Mouse (Mus musculus): ENCODE measurements around the gene Hes1. TPM values are rescaled to one million over a fixed set of nuclear protein-coding genes. Genes with fewer than 3 reads are reported as not detected.

Gene Hes1
- polyA plus RNA-seq (2016; fragmentation: Nextera tagmentation; extraction: Ambion mirVana): 50.5 and 51.1 TPM in 2 replicates

DNA sequence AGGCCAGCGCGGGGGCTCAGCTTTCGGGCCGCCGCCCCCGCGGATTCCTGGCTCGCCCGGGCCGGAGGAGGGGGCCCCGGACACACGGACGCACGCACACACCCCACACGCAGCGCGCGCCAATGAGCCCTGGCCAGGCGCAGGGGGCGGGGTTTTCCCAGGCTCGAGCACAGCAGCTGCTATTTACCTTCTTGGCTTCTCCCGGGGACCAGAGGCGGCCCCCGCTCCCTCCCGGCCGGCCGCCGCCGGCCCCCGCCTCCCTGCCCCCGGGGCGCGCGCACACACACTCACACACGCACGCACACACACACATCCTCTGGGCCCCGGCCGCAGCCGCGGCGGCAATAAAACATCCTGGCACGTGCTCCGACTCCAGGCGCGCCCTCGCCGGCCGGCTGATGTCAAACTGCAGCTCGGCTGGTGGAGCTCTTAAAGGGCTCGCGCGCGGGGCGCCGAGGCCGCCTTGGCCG, at the start of gene Hes1:
Gene Hes1 (plus strand): TSS at position 401 of the 470 bp plus-strand sequence.
- under 1% methylated on average over 49 of the region's 57 CpGs for WGBS
- Histone ChIP-seq H3K9ac (peak within 1 kb of the TSS; percentile 79), H3K27me3 (replicated peaks) (peaks cover 33% of the 10 kb centered on the region)

DNA sequence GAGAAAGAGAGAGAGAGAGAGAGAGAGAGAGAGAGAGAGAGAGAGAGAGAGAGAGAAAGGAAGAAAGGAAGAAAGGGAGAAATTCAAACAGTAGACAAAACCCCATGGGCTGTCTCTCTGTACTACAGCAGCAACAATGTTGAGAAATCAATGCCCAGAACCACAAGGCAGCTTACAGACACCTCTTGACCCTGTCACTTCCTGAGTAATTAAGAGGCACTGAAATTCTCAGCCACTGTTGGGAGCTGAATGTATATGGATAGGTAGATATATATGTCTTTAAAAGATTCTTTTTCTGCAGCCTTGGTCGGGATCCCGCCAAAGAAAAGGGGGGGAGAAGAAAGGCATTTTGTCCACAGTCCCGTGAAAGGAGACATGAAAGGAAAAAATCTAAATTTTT, 48.1 kb upstream of the Hes1 start:
- H3K36me3 ChIP-seq: no peaks in the 10 kb centered on the region
- no peaks in the 10 kb centered on the region for H3K9me3 ChIP-seq
- WGBS: 31% methylated on average over 3 of the region's 3 CpGs
- ATAC-seq (ENCODE audit: low FRiP score, low read depth): no peak
- H3K9ac ChIP-seq: no peak overlapping the region
- peaks cover 26% of the 10 kb centered on the region for H3K4me1 ChIP-seq
- peaks cover 15% of the 10 kb centered on the region for H3K27me3 ChIP-seq (replicated peaks)
- H3K4me2 ChIP-seq (replicated peaks): no peak overlapping the region
- no peak overlapping the region for H3K27ac ChIP-seq
- H3K4me3 ChIP-seq: no peak overlapping the region

More for the DNA sequence above, at the start of gene Hes1:
- H3K4me3 ChIP-seq: peak within 1 kb of the TSS; percentile 64
- H3K9me3 ChIP-seq: no peaks in the 10 kb centered on the region
- H3K27ac ChIP-seq: peak within 1 kb of the TSS; percentile 89
- peak; percentile 83 for ATAC-seq (ENCODE audit: low FRiP score, low read depth)
- H3K36me3 ChIP-seq: no peaks in the 10 kb centered on the region
- H3K4me2 ChIP-seq (replicated peaks): peak within 1 kb of the TSS; percentile 95
- peaks cover 52% of the 10 kb centered on the region for H3K4me1 ChIP-seq

DNA sequence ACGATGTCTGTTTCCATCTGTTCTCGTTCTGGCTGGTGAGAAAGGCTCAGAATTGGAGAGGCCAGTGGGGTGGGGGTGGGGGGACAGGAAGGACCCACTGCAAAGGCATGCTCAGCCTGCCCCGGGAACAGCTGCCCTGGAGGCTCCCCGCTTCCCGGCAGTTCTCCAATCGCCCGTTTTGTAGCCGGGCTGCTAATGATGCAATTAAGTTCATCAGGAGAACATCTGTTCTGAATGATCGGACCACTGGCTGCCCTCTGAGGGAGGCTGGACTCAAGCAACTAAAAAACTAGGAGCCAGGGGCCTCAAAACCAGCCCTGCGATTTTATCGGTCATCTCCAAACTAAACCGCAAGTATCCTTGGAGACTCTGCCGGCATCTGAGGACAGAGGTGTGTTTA, 44.1 kb upstream of the Hes1 start:
- no peak overlapping the region for H3K27ac ChIP-seq
- no peaks in the 10 kb centered on the region for H3K9me3 ChIP-seq
- H3K4me3 ChIP-seq: no peak overlapping the region
- H3K4me1 ChIP-seq: peaks cover 31% of the 10 kb centered on the region
- ATAC-seq (ENCODE audit: low FRiP score, low read depth): peak; percentile 45
- no peaks in the 10 kb centered on the region for H3K36me3 ChIP-seq
- H3K4me2 ChIP-seq (replicated peaks): peak overlapping the region; percentile 36; the same call in 1 of the 2 replicates
- peaks cover 17% of the 10 kb centered on the region for H3K27me3 ChIP-seq (replicated peaks)
- WGBS: 6% methylated on average over 13 of the region's 13 CpGs
- H3K9ac ChIP-seq: no peak overlapping the region

DNA sequence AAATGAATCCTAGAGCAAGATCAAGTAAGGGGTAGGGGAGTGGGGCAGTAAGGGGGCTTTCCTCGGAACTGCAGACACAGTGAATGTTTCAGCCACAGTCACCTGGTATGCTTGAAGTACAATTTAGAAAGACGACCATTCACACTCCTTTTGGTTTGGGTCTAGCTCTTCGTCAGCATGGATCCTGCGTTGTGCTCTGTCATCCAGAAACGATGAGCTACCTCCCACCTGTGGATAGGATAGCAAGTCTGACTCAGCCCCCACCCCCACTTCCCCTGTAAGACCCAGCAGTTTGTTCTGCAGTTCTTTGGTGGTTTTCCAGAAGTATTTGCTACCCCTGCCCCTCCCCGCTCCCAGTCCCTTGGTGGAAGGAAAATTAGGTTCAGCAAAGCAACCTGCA, 41.8 kb upstream of the Hes1 start:
- H3K27me3 ChIP-seq (replicated peaks): peaks cover 17% of the 10 kb centered on the region
- H3K4me1 ChIP-seq: peaks cover 21% of the 10 kb centered on the region
- no peak for ATAC-seq (ENCODE audit: low FRiP score, low read depth)
- no peak overlapping the region for H3K4me2 ChIP-seq (replicated peaks)
- 60% methylated on average over 6 of the region's 6 CpGs for WGBS
- H3K36me3 ChIP-seq: no peaks in the 10 kb centered on the region
- no peak overlapping the region for H3K27ac ChIP-seq
- no peaks in the 10 kb centered on the region for H3K9me3 ChIP-seq
- no peak overlapping the region for H3K9ac ChIP-seq
- no peak overlapping the region for H3K4me3 ChIP-seq

DNA sequence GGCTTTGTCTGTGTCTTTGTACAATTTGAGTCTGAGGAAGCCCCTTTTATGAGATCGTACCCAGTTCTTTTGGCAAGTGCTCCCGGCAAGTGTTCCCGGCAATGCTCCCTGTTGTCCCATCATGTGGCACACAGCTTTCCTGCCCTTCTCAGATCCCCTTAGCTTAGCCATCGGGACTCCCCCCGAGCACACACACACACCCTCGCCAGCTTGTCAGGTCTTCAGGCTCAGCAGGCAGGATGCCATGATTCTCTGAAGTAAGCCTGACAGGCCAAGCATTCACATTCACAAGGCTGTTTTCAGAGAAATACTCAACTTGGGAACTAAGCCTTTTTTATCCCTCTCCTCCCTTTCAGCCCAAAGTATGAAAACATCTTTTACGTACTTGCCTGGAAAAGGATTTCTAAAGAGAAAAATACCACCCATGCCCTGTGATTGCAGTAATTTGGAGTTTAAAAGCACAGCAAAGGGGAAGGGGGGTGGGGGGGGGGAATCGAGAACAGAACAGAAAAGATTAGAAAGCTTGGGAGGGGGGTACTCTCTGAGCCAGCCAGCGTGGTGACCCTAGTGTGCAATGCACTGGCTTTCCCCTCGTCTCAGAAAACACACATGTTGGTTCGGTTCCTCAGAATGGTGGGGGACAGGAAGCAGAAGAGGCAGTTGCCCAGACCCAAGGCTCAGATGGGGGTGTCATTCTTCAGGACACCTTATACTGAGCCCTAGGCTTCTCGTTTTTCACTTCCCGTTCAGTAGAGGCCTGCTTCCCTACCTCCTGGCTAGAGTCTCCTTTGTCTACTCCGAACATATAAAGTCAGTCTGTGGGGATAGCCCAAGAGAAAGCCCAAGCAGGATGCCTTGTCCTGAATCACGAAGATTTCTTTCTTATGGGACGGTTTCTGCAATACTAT, 41.0 kb upstream of the Hes1 start:
- no peaks in the 10 kb centered on the region for H3K9me3 ChIP-seq
- H3K27me3 ChIP-seq (replicated peaks): peaks cover 14% of the 10 kb centered on the region
- no peak overlapping the region for H3K27ac ChIP-seq
- no peak overlapping the region for H3K9ac ChIP-seq
- no peak overlapping the region for H3K4me3 ChIP-seq
- 64% methylated on average over 16 of the region's 16 CpGs for WGBS
- H3K4me1 ChIP-seq: peaks cover 25% of the 10 kb centered on the region
- no peak overlapping the region for H3K4me2 ChIP-seq (replicated peaks)
- H3K36me3 ChIP-seq: no peaks in the 10 kb centered on the region
- ATAC-seq (ENCODE audit: low FRiP score, low read depth): no peak

DNA sequence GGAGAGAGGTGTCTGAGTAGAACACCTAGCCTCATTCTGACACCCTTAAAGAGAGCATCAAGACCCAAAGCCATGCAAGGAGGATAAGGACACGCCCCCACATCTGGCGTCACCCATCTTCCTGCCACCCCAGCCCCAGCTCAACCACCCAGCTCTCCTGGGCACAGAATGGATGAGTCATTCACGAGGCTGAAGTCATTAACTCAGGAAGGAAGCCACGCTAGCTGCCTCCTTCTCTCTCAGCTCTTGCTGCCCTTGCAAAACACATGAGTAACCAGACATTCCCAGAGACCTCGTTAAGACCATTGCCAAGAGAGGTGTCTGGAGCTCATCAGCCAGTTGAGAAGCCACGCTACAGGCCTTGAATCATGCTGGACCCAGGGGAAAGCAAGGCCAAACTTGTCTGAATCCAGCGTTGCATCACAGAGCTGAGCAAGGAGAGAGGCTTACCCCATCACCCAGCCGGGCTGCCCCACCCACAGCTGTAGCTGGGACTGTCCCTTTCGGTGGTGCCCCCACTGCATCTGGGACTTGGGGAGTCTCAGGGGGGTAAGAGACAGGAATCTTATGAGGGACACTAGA, 39.4 kb upstream of the Hes1 start:
- no peaks in the 10 kb centered on the region for H3K36me3 ChIP-seq
- H3K27ac ChIP-seq: no peak overlapping the region
- H3K9ac ChIP-seq: no peak overlapping the region
- H3K4me2 ChIP-seq (replicated peaks): no peak overlapping the region
- ATAC-seq (ENCODE audit: low FRiP score, low read depth): no peak
- H3K9me3 ChIP-seq: no peaks in the 10 kb centered on the region
- H3K27me3 ChIP-seq (replicated peaks): peaks cover 10% of the 10 kb centered on the region
- H3K4me1 ChIP-seq: peaks cover 30% of the 10 kb centered on the region
- no peak overlapping the region for H3K4me3 ChIP-seq
- 74% methylated on average over 9 of the region's 9 CpGs for WGBS

DNA sequence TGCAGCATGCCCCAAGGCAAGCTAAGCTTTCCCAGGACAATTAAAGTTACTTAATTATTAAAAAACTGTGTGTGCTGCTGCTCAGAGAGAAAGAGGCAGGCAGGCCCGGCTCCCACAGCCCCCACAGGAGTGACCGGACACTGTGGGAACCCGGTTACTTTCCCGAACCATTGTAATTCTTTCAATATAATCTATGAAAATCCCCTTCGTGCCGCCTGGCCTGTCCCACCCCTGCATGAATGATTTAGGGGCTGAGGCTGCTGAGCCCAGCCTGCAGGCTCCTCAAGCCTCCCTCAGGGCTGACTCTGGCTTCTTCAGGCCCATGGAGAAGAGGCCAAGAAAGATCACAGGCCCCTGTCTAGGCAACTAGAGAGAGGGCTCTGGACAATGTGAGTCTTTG, 36.0 kb upstream of the Hes1 start:
- ATAC-seq (ENCODE audit: low FRiP score, low read depth): no peak
- H3K27me3 ChIP-seq (replicated peaks): peaks cover 3% of the 10 kb centered on the region
- no peak overlapping the region for H3K27ac ChIP-seq
- peaks cover 22% of the 10 kb centered on the region for H3K4me1 ChIP-seq
- no peaks in the 10 kb centered on the region for H3K9me3 ChIP-seq
- no peak overlapping the region for H3K4me3 ChIP-seq
- WGBS: 30% methylated on average over 6 of the region's 6 CpGs
- H3K4me2 ChIP-seq (replicated peaks): no peak overlapping the region
- no peak overlapping the region for H3K9ac ChIP-seq
- H3K36me3 ChIP-seq: no peaks in the 10 kb centered on the region

DNA sequence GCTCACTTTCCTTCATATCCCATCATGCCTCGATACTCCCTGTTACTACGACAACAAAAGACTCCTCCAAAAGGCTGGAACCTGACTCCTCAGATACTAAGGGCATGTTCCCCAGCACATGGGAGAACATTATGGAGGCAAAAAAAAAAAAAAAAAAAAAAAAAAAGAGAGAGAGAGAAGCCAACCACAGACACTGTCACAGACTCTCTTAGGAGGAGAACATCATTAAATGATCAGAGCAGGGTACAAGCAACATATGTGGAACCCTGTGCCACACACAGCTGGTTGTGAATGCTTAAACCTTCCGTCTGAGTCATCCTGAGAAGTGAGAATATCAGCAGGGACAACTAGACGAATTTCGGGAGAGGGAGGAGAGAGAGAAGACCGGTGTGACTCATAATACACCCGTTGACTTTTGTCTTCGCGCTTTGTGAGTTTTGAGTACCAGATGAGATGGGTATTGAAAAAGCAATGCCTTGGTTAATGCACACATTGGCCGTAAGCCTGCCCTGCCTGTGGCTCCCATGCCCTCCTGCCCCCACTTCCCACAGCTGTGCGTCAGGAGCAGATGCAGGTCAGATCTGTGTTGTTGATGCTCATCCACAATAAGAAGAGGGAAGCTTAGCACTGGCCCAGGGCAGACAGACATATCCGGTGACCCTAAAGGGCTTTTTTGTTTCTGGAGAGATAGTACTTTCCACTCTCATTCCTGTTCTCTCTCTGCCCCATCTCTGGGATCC, 34.8 kb upstream of the Hes1 start:
- Histone ChIP-seq H3K27ac (no peak overlapping the region), H3K27me3 (replicated peaks) (peaks cover 7% of the 10 kb centered on the region), H3K36me3 (no peaks in the 10 kb centered on the region), H3K4me3 (no peak overlapping the region), H3K9me3 (no peaks in the 10 kb centered on the region), H3K9ac (no peak overlapping the region), H3K4me1 (peaks cover 22% of the 10 kb centered on the region), H3K4me2 (replicated peaks) (no peak overlapping the region)
- no peak for ATAC-seq (ENCODE audit: low FRiP score, low read depth)
- WGBS: 67% methylated on average over 12 of the region's 12 CpGs

DNA sequence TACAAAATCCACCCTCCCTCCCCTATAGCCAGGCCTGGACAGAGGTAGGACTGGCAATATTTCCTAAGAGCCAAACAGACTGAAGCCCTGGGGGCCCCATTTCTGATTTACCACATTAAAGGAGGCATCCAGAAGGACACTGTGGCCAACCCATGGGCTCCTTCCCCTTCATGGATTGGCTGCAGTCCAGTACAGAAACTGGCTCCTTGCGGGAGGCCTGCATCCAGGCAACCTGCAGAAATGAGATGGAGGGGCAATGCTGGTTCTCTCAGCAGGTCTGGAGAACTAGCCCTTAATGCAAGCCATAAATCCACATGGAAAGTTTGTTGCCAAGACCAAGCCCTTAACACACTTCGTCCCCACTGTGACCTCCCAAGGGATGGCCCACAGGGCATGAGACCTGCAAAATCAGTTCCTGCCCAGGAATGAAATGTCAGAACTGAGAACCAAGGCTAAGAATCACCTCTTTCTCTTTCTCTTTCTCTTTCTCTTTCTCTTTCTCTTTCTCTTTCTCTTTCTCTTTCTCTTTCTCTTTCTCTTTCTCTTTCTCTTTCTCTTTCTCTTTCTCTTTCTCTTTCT, 31.8 kb upstream of the Hes1 start:
- H3K27ac ChIP-seq: no peak overlapping the region
- H3K9ac ChIP-seq: no peak overlapping the region
- no peak for ATAC-seq (ENCODE audit: low FRiP score, low read depth)
- H3K4me3 ChIP-seq: no peak overlapping the region
- H3K9me3 ChIP-seq: no peaks in the 10 kb centered on the region
- no peak overlapping the region for H3K4me2 ChIP-seq (replicated peaks)
- peaks cover 22% of the 10 kb centered on the region for H3K4me1 ChIP-seq
- no peaks in the 10 kb centered on the region for H3K36me3 ChIP-seq
- H3K27me3 ChIP-seq (replicated peaks): peaks cover 14% of the 10 kb centered on the region
- 42% methylated on average over 2 of the region's 2 CpGs for WGBS

DNA sequence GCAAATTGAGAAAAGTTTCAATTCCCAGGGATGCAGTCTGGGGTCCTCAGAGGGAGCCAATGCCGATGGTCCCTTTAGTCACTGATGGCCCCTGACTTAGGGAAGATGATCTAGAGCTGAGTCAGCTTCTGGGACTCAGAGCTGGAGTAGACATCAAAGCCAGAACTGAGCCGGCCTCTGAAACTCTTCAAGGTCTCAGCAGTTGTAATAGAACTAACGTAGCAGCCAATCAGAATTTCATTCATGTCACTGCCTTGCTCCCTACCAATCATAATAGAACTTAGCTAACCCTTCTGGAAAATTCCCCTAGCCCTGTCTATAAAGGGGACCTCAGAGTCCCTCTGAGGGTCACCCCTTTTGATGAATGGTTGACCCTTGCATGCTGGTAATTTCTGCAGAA, 30.8 kb upstream of the Hes1 start:
- H3K9ac ChIP-seq: no peak overlapping the region
- no peak overlapping the region for H3K4me2 ChIP-seq (replicated peaks)
- peaks cover 15% of the 10 kb centered on the region for H3K4me1 ChIP-seq
- H3K4me3 ChIP-seq: no peak overlapping the region
- WGBS: 81% methylated on average over 3 of the region's 3 CpGs
- H3K27me3 ChIP-seq (replicated peaks): peaks cover 19% of the 10 kb centered on the region
- no peak for ATAC-seq (ENCODE audit: low FRiP score, low read depth)
- no peaks in the 10 kb centered on the region for H3K9me3 ChIP-seq
- no peak overlapping the region for H3K27ac ChIP-seq
- H3K36me3 ChIP-seq: no peaks in the 10 kb centered on the region

DNA sequence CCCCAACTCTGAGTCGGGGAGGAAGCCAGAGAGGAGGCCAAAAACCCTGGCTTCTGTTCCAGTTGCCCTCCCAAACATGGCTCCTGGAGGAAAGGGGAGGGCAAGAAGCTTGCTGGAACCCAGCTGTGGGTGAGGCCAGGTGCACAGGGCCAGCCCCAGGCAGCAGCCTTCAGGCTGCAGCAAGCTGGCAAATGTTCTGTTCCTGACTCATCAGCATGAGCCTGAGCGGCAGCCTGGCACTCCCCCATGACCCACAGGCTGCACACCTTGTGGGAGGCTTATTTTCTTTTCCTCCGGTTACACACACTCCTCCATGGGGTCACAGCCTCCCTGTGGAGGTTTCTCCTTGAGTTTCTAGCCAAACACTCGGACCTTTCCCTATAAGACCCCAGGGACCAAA, 30.2 kb upstream of the Hes1 start:
- Histone ChIP-seq H3K4me3 (no peak overlapping the region), H3K9ac (no peak overlapping the region), H3K27me3 (replicated peaks) (peaks cover 25% of the 10 kb centered on the region), H3K36me3 (no peaks in the 10 kb centered on the region), H3K4me2 (replicated peaks) (no peak overlapping the region), H3K27ac (no peak overlapping the region), H3K4me1 (peaks cover 15% of the 10 kb centered on the region), H3K9me3 (no peaks in the 10 kb centered on the region)
- no peak for ATAC-seq (ENCODE audit: low FRiP score, low read depth)
- 67% methylated on average over 4 of the region's 4 CpGs for WGBS

DNA sequence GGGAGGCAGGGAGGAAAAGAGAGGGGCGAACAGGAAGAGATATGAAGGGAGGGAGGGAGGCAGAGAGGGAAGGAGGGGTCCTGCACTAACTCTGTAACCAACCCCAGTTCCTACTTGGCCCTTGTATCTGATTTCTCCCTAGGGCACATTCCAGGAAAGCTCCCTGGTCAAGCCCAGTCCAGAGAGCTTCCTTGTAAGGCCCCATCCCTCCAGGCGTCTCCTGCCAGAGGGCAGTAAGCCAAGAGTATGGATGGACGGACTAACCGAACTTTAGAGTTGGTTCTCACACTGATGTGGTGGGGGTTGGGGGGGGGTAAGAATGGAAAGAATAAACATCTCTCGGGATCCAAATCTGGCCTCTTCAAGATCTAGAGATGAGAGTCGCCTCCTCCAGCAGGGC, 29.7 kb upstream of the Hes1 start:
- 73% methylated on average over 6 of the region's 6 CpGs for WGBS
- no peak overlapping the region for H3K27ac ChIP-seq
- peaks cover 20% of the 10 kb centered on the region for H3K4me1 ChIP-seq
- H3K4me2 ChIP-seq (replicated peaks): no peak overlapping the region
- peaks cover 25% of the 10 kb centered on the region for H3K27me3 ChIP-seq (replicated peaks)
- H3K36me3 ChIP-seq: no peaks in the 10 kb centered on the region
- H3K9me3 ChIP-seq: no peaks in the 10 kb centered on the region
- ATAC-seq (ENCODE audit: low FRiP score, low read depth): no peak
- H3K9ac ChIP-seq: no peak overlapping the region
- H3K4me3 ChIP-seq: no peak overlapping the region
